Mouse (Mus musculus) heart, postnatal 0 days (tissue): Measurements from ENCODE around the gene Pcid2. TPM values are rescaled to one million over a fixed set of nuclear protein-coding genes. Genes with fewer than 3 reads are reported as not detected.

ENCODE experiments used
- ATAC-seq: fragments of 200-750 bp; cut with Nextera tagmentation; 2 replicates; pipeline ENCODE4 v1.8.0; 2017; ENCODE audit warnings: low read depth, moderate number of reproducible peaks, moderate library complexity; ENCODE audit not compliant: insufficient read depth
- DNase-seq: peaks from one replicate; pipeline ENCODE4 v3.0.0-alpha.2; 2016; ENCODE audit warnings: low spot score
- H3K27ac ChIP-seq: fragments of 300-500 bp; sonication (generic); 2 replicates; pipeline ENCODE4 v1.5.1; 2014; ENCODE audit warnings: low read depth, mild to moderate bottlenecking
- H3K27me3 ChIP-seq: fragments of 300-500 bp; sonication (generic); 2 replicates; pipeline ENCODE4 v1.6.1; 2014; ENCODE audit warnings: low read length, mixed read lengths; ENCODE audit not compliant: control insufficient read depth, insufficient read depth
- H3K36me3 ChIP-seq: fragments of 300-500 bp; sonication (generic); replicated peaks from 2 replicates; pipeline ENCODE4 v1.6.1; 2014; ENCODE audit warnings: low read length, mixed read lengths; ENCODE audit not compliant: control insufficient read depth, insufficient read depth
- H3K4me1 ChIP-seq: fragments of 300-500 bp; sonication (generic); 2 replicates; pipeline ENCODE4 v1.6.1; 2014; ENCODE audit warnings: antibody characterized with exemption; ENCODE audit not compliant: control insufficient read depth, insufficient read depth
- H3K4me2 ChIP-seq: fragments of 300-500 bp; sonication (generic); 2 replicates; pipeline ENCODE4 v1.6.1; 2014; ENCODE audit warnings: low read depth, mild to moderate bottlenecking, low read length, moderate library complexity
- H3K4me3 ChIP-seq: fragments of 300-500 bp; sonication (generic); 2 replicates; pipeline ENCODE4 v1.5.1; 2014; ENCODE audit warnings: low read depth, low read length
- H3K9ac ChIP-seq: fragments of 300-500 bp; sonication (generic); replicated peaks from 2 replicates; pipeline ENCODE4 v1.6.1; 2014; ENCODE audit warnings: low read depth, low read length, mixed read lengths
- H3K9me3 ChIP-seq: fragments of 300-500 bp; sonication (generic); replicated peaks from 2 replicates; pipeline ENCODE4 v1.6.1; 2016; ENCODE audit warnings: low read length; ENCODE audit not compliant: control insufficient read depth
- CTCF ChIP-seq: IDR thresholded peaks from 2 replicates; pipeline ENCODE4 v1.5.1; 2016; ENCODE audit warnings: antibody characterized with exemption, control low read depth, low read depth
- EP300 ChIP-seq: IDR thresholded peaks from 2 replicates; pipeline ENCODE4 v1.6.1; 2016; ENCODE audit warnings: antibody characterized with exemption, low read depth
- WGBS: fragments of 180-500 bp; shearing (Covaris S2); extraction: QIAGEN DNeasy Blood & Tissue Kit; methylation state at CpG from one replicate; pipeline ENCODE4 v1.1.7; 2014; 5-methylcytosine and 5-hydroxymethylcytosine counted together
- polyA plus RNA-seq: library from polyadenylated mRNA; unstranded; fragments of >200 nt; fragmentation: Nextera tagmentation; extraction: Ambion mirVana; gene quantifications from 2 replicates; pipeline ENCODE4 v1.2.1, GENCODE M21; 2015
- total RNA-seq: library from RNA; depleted of rRNA; stranded (reverse); fragments of >200 nt; gene quantifications from 2 replicates; pipeline ENCODE4 v1.2.3, GENCODE M21; 2014; ENCODE audit warnings: low replicate concordance

Pcid2 gene
- total and polyA plus RNA-seq, 2 experiments from 2014 or later: 12.4 to 13.1 TPM

GRCm38 (mm10) chr8:13109416-13109960 lies 4.2 kb upstream of the Pcid2 start:
- Histone ChIP-seq H3K36me3 (no peaks in the 10 kb centered on the region), H3K27ac (no peak overlapping the region), H3K4me1 (peaks cover 17% of the 10 kb centered on the region), H3K9ac (no peak overlapping the region; the same call in 1 of the 2 replicates), H3K4me2 (no peak overlapping the region), H3K4me3 (no peak overlapping the region), H3K9me3 (no peaks in the 10 kb centered on the region), H3K27me3 (no peaks in the 10 kb centered on the region)
- TF ChIP-seq CTCF: no peak
- ATAC-seq (no peak), DNase-seq (no peak)
- 25% methylated on average over 1 of the region's 1 CpGs for WGBS

GRCm38 (mm10) chr8:13108967-13109366 lies 3.7 kb upstream of the Pcid2 start:
- peak overlapping the region; percentile 33; the same call in 1 of the 2 replicates for H3K27ac ChIP-seq
- TF ChIP-seq CTCF (no peak), EP300 (no peak)
- no peak overlapping the region for H3K4me3 ChIP-seq
- peaks cover 19% of the 10 kb centered on the region for H3K4me1 ChIP-seq
- DNase-seq (peak; percentile 25), ATAC-seq (no peak)
- no peaks in the 10 kb centered on the region for H3K36me3 ChIP-seq
- WGBS: 58% methylated on average over 8 of the region's 8 CpGs
- H3K27me3 ChIP-seq: no peaks in the 10 kb centered on the region
- no peak overlapping the region for H3K4me2 ChIP-seq
- H3K9ac ChIP-seq: no peak overlapping the region
- no peaks in the 10 kb centered on the region for H3K9me3 ChIP-seq

GRCm38 (mm10) chr8:13107990-13108638 lies 2.9 kb upstream of the Pcid2 start:
- Histone ChIP-seq H3K4me1 (peaks cover 23% of the 10 kb centered on the region), H3K4me3 (no peak overlapping the region), H3K36me3 (no peaks in the 10 kb centered on the region), H3K9me3 (no peaks in the 10 kb centered on the region), H3K27me3 (no peaks in the 10 kb centered on the region), H3K4me2 (no peak overlapping the region), H3K9ac (no peak overlapping the region), H3K27ac (no peak overlapping the region)
- TF ChIP-seq CTCF (no peak), EP300 (no peak)
- DNase-seq: no peak
- ATAC-seq: no peak
- 58% methylated on average over 13 of the region's 13 CpGs for WGBS

GRCm38 (mm10) chr8:13105908-13106551 lies 771 bp upstream of the Pcid2 start:
- H3K27ac ChIP-seq: peak overlapping the region; percentile 93
- no peaks in the 10 kb centered on the region for H3K27me3 ChIP-seq
- ATAC-seq (peak; percentile 27), DNase-seq (no peak)
- TF ChIP-seq CTCF (no peak), EP300 (no peak)
- peak overlapping the region; percentile 88 for H3K4me3 ChIP-seq
- H3K4me1 ChIP-seq: peaks cover 23% of the 10 kb centered on the region
- peak overlapping the region; percentile 97 for H3K9ac ChIP-seq
- no peaks in the 10 kb centered on the region for H3K36me3 ChIP-seq
- H3K9me3 ChIP-seq: no peaks in the 10 kb centered on the region
- peak overlapping the region; percentile 98 for H3K4me2 ChIP-seq
- WGBS: under 1% methylated on average over 58 of the region's 63 CpGs

- peak overlapping the region; percentile 79 for H3K9ac ChIP-seq
- 0 out of 2 replicates have a peak, but pooled peaks cover 5% of the 10 kb centered on the region for H3K36me3 ChIP-seq
- no peaks in the 10 kb centered on the region for H3K27me3 ChIP-seq
- peak; percentile 74 for ATAC-seq
- WGBS: under 1% methylated on average over 45 of the region's 45 CpGs
- H3K27ac ChIP-seq: peak overlapping the region; percentile 95
- TF ChIP-seq CTCF (0 out of 2 replicates have a peak, but pooled peaks have one; percentile 11), EP300 (no peak)
- H3K4me3 ChIP-seq: peak overlapping the region; percentile 88
- peaks cover 23% of the 10 kb centered on the region for H3K4me1 ChIP-seq
- peak; percentile 82 for DNase-seq
- no peaks in the 10 kb centered on the region for H3K9me3 ChIP-seq
- peak overlapping the region; percentile 88 for H3K4me2 ChIP-seq
These were observed 570 bp downstream of the Pcid2 start for GRCm38 (mm10) chr8:13104691-13105086.
